ENCODE assay signal across 14 mouse cellular contexts in genomic region chr9:77499084-77499483, GRCm38 (mm10).
"Had no signal": no experiment of that assay in that cellular context is flagged by ENCODE, and none has a peak within 500 bp of the region (broad histone marks: within the 10 kb centered on the region; RNA-seq: fewer than 3 reads in every experiment).

No protein-coding gene starts in this region.

- H3K27ac ChIP-seq: midbrain, embryonic 10.5 days; midbrain, embryonic 12.5 days; neural tube, embryonic 12.5 days; stomach, embryonic 15.5 days; stomach, postnatal 0 days had no signal

- H3K9me3 ChIP-seq: midbrain, embryonic 10.5 days; midbrain, embryonic 12.5 days; neural tube, embryonic 12.5 days; stomach, embryonic 15.5 days had no signal

- H3K4me2 ChIP-seq: lung, embryonic 14.5 days; midbrain, embryonic 12.5 days; neural tube, embryonic 12.5 days; stomach, embryonic 15.5 days had no signal

- H3K9ac ChIP-seq: lung, embryonic 14.5 days; midbrain, embryonic 12.5 days; neural tube, embryonic 12.5 days; stomach, embryonic 15.5 days had no signal

- H3K27me3 ChIP-seq: stomach, embryonic 15.5 days had no signal

- ATAC-seq: midbrain, embryonic 16.5 days had no signal

- H3K36me3 ChIP-seq: midbrain, embryonic 10.5 days; midbrain, embryonic 12.5 days; neural tube, embryonic 12.5 days; stomach, embryonic 15.5 days had no signal

- H3K4me3 ChIP-seq: midbrain, embryonic 10.5 days; midbrain, embryonic 12.5 days; neural tube, embryonic 12.5 days; stomach, embryonic 15.5 days had no signal

- DNase-seq: lung, adult 18-20 months; lung, embryonic 14.5 days; lung, postnatal 10 days; lung, postnatal 4 days; midbrain, embryonic 14.5 days; right cerebral cortex, postnatal 14 days; thymus, adult 2 months; thymus, postnatal 36 days had no signal
